Mouse (Mus musculus) bone marrow, adult 2 months (tissue): ENCODE data around the gene Zcchc14.

Source experiments
- CTCF ChIP-seq: fragments of 200-500 bp; IDR thresholded peaks from 2 replicates; pipeline ENCODE4 v1.5.1; 2011; ENCODE audit warnings: low read length, control low read depth; ENCODE audit not compliant: control insufficient read depth, insufficient read depth
- POLR2A ChIP-seq: fragments of 200-500 bp; IDR thresholded peaks from 2 replicates; pipeline ENCODE4 v1.6.1; 2011; ENCODE audit warnings: low read depth, mild to moderate bottlenecking, control low read depth, low read length, borderline replicate concordance; ENCODE audit not compliant: control insufficient read depth

DNA sequence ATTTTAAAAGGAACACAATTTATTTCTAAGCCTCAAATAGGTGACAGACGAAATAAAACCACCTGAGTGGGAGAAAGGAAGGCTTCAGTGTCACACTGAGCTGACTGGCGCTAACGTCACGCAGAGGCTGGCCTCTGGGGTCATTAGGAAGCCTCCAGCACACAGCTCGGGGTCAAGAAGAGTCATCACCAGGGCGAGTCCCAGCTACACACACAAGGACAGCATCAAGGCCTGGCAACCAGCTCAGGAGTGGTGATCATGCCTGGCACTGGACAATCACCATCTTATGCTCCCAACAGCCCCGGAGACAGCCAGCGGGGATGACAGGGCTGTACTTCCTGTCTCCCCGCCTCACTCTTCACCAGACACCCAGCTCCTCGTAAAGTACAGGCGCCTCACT lies 95.0 kb downstream of the Zcchc14 start:
- TF ChIP-seq CTCF (no peak), POLR2A (no peak)
